In the genomic region with DNA sequence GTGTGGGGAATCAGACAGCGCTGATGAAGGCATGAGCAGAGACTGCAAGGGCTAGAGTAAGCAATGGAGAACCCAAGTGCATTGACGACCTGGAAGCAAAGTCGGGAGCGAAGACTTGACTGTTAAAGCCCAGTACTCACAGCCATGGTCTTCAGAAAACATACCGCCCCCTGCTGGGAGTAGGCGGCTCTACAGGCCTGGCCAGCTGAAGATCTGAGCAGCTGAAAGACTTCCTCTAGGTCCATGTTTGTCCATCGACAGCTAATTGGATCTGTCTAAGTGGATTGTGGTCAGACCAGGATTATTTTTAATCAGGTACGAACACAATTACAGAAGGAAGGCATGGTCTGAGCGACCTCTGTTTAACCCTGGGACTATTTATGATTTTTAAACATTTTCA, we compare ENCODE assay signal across 8 mouse cellular contexts.
A peak's percentile ranks its signal among the peaks of the same experiment; 100 is the strongest.
DNase-seq lines count a peak whose midpoint lies in the region; ATAC-seq and TF ChIP-seq lines count a peak whose summit lies in the region.

No protein-coding gene starts in this region.

- no peaks in the 10 kb centered on the region for H3K27me3 ChIP-seq in liver, embryonic 13.5 days

- no peak overlapping the region for H3K27ac ChIP-seq in bone marrow, adult 2 months (ENCODE audit: control insufficient read depth, insufficient read depth, low read depth, low read length, poor library complexity)
- H3K27ac ChIP-seq in liver, embryonic 13.5 days = no peak overlapping the region

- no peak overlapping the region for H3K4me3 ChIP-seq in lung, adult 2 months (replicated peaks; ENCODE audit: extremely low read depth, low read depth, low read length)
- H3K4me3 ChIP-seq in bone marrow, adult 2 months (replicated peaks; ENCODE audit: control insufficient read depth, low read depth, low read length) = no peak overlapping the region
- H3K4me3 ChIP-seq in liver, embryonic 13.5 days (replicated peaks) = no peak overlapping the region

- DNase-seq in embryo, embryonic 11 days = peak; percentile 30
- no peak for DNase-seq in embryo, embryonic 10 days (ENCODE audit: low spot score)
- peak; percentile 15 for DNase-seq in lung, adult 2 months
- no peak for DNase-seq in lung, postnatal 25 days (ENCODE audit: low spot score)
- peak; percentile 15 for DNase-seq in liver, embryonic 13.5 days
- no peak for DNase-seq in yolk sac, embryonic 10.5 days (ENCODE audit: low spot score)
- DNase-seq in urinary bladder, postnatal 25 days (ENCODE audit: low spot score) = no peak

- no peaks in the 10 kb centered on the region for H3K9me3 ChIP-seq in liver, embryonic 13.5 days (replicated peaks)

- H3K36me3 ChIP-seq in liver, embryonic 13.5 days = no peaks in the 10 kb centered on the region

- WGBS in lung, adult 2 months = 86% methylated on average over 9 of the region's 9 CpGs
- 67% methylated on average over 9 of the region's 9 CpGs for WGBS in bone marrow, adult 2 months
- WGBS in liver, embryonic 13.5 days (ENCODE audit: insufficient replicate concordance) = 44% methylated on average over 9 of the region's 9 CpGs

- TF ChIP-seq CTCF in lung, adult 2 months (IDR thresholded peaks at IDR 0.05; ENCODE audit: insufficient read depth, low read length) = peak; percentile 54
- TF ChIP-seq CTCF in bone marrow, adult 2 months (IDR thresholded peaks at IDR 0.05; ENCODE audit: control insufficient read depth, insufficient read depth, low read length) = peak; percentile 27; the same call in 1 of the 2 replicates

- TF ChIP-seq POLR2A in lung, adult 2 months (IDR thresholded peaks at IDR 0.05; ENCODE audit: borderline replicate concordance, extremely low read depth, low read depth, low read length) = no peak
- TF ChIP-seq POLR2A in bone marrow, adult 2 months (IDR thresholded peaks at IDR 0.05; ENCODE audit: borderline replicate concordance, control insufficient read depth, low read depth, low read length) = no peak

- H3K4me2 ChIP-seq in liver, embryonic 13.5 days = no peak overlapping the region

- no peak overlapping the region for H3K9ac ChIP-seq in liver, embryonic 13.5 days

- ATAC-seq in liver, embryonic 13.5 days (ENCODE audit: low read depth) = peak; percentile 23; the same call in 1 of the 2 replicates

- H3K4me1 ChIP-seq in lung, adult 2 months (ENCODE audit: control insufficient read depth, insufficient read depth, low read length) = no peaks in the 10 kb centered on the region
- H3K4me1 ChIP-seq in bone marrow, adult 2 months (ENCODE audit: control insufficient read depth, insufficient read depth, low read length) = no peaks in the 10 kb centered on the region
- H3K4me1 ChIP-seq in liver, embryonic 13.5 days (replicated peaks) = no peaks in the 10 kb centered on the region

Comparison
In these comparisons a context has a peak if more than half of its experiments do, and no peak if none do; other contexts are left out.
1. DNase-seq: peak in embryo, embryonic 11 days (single experiment), lung, adult 2 months (single experiment) and liver, embryonic 13.5 days (single experiment); none in embryo, embryonic 10 days (single experiment), lung, postnatal 25 days (single experiment), yolk sac, embryonic 10.5 days (single experiment) and urinary bladder, postnatal 25 days (single experiment).